Mouse (Mus musculus): ENCODE measurements at regions not wholly inside any gene's neighbourhood (a gene's known extent, or its start where the extent isn't known, plus 50 kb on each side); places are given as distances from the start of the nearest gene placed in this dataset.

GRCm38 (mm10) chr12:70719255-70719654 lies 106.1 kb upstream of the Frmd6 start:
- no peak for DNase-seq

DNA sequence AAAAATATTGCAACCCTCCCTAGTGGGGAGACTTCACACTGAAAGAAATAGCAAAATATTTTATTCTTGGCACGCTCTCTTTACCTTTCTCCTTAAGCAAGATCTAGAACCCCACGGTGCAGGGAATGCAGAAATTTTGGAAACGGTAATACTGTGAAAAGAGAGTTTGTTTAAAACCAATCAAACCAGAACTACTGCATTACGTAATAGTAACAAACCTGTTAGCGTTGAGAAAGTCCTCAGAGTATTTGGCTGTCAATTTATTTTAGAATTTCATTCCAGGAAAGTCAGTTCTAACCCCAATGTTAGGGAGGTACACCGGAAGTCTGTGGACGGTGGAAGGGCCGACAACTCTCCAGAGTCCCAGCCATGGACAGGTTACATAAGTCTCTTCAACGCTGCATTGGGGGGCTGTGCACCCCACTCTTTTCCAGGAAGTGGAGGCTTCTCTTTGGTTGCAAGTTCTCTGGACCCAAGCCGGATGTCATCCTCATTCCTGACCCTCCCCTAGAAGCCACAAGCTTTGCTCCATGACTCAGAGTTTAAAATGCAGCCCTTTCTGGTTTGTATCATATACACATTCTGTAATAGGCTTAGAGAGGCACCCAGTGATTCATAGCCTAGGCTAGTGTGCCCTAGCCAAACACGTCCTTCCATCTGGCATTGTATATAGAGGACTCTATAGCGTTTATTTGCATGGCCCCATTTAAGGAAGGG lies 105.0 kb upstream of the Frmd6 start:
- no peak for DNase-seq

DNA sequence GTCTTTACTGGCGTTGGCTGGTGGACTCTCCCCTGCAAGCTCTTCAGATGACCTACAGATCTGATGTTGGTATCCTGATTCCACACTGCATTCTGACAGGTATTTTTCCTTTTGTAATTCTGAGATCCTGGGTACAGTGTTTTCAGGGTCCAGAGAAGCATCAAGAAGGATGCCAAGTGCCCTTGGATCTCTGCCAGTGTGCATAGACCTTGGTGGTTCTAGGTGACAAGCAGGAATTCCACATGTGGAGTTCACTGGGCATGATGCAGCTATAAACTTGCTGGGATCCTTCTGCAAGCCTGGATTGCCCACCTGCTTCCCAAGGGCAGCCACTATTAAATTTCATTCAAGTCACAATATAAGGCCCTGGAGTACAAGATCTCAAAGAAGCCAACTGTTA lies 100.0 kb upstream of the Frmd6 start:
- no peak for DNase-seq

DNA sequence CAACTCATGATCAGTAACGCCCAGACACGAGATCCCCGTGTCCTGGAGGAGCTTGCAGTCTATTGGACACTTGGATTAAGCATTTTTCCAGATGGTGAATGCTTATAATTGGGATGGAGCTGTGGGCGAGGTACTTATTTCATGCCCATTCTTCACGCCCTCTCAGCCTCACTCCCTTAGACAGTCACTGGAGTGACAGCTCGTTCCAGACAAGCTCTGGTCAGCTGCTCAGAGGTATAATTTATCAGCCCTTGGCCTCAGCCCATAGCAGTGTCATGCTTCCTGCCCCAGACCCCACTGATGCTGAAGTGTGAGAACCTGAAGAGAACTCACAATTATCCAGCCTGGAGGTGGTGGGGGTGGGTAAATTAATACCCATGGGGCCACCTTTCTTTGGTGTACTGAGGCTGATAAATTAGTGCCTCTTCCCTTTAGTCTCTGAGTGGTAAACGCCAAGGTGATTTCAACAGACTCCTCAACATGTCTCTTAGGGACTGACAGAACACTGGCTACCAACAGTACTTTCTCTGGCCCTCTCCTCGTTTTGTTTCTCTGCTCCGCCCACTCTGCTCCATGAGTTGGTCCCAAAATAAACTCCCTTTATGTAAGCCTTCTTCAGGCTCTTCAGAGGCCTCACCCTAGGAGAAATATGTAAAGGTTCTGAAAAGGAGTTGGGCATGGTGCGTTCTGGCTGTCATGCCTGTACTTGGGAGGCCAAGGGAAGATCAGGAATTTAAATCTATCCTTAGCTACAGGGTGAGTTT lies 97.6 kb upstream of the Frmd6 start:
- no peak for DNase-seq

DNA sequence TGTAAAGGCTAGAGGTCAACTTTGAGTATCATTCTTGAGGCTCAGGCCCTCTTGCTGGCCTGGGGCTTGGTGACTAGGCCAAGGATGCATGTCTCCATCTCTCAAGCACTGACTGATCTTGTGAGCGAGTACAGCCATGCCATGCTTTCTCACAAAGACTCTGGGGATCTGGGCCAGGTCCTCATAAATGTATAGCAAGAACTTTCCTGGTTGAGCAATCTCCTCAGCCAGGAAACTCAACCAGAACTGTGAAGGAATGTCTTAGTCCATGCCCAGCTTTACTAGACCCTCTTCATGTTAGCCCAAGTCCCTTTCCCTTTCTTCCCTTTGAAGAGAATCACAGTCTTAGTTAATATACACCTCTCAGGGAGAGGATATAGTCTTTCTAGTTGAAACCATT lies 96.9 kb upstream of the Frmd6 start:
- no peak for DNase-seq

- DNase-seq, result no peak
Observed at GRCm38 (mm10) chr12:70729961-70730360, 95.4 kb upstream of the Frmd6 start.

DNA sequence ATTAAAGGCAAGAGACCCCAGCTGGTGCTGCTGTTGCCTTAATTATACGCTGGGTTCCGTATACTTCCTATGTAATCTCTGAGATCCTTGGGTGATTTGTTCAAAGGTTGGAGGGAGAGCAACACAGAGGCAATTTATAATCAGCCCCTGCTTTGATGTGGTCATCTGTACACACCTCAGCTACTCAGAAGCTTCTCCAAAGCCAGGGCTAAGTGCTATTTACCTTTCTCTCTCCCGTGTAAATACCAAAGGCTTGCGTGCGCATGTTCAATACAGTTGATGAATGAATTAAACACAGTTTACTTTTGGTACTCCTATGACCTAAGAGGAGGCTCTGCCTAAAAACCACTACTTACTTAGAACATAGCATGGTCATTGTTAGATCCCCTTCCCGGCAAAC lies 93.8 kb upstream of the Frmd6 start:
- DNase-seq, result no peak

DNA sequence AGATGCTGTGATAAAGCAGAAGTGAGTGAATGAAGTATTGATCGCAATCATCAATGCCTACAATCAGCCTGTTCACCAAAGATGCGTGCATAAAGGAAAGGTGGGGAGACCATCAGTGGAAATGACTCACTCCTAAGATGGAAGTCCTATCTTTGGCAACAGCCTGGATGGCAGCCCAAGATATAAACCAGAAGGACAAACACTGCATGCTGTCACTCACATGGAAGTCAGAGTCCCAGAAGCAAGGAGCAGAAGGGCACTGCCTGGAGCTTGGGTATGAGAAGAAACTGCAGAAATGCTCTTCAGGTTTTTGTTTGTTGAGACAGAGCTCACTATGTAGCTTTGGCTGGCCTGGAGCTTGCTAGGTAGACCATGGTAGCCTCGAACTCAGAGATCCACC lies 92.7 kb upstream of the Frmd6 start:
- DNase-seq, result no peak

- peak in 1 of 2 experiments; percentile 13 for DNase-seq
Observed at GRCm38 (mm10) chr12:70738554-70738953, 86.8 kb upstream of the Frmd6 start.

DNA sequence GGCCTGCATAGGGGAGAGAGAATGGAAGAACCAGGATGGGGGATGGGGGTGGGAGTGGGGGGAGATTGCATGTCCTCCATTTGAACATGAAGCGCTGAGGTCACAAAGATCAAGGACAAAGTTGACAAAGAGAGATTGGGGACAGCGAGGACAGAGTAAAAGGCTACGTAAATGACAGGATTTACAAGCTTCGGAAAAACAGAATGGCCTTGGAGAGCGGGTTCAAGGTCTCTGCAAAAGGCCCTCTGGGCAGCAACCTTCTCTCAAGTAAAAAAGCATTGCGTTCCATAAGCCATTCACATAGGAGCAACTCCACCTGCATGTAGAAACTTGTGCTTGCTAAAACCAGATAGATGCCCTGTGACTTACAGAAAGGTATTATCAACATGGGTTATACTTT lies 86.0 kb upstream of the Frmd6 start:
- DNase-seq, result no peak

DNA sequence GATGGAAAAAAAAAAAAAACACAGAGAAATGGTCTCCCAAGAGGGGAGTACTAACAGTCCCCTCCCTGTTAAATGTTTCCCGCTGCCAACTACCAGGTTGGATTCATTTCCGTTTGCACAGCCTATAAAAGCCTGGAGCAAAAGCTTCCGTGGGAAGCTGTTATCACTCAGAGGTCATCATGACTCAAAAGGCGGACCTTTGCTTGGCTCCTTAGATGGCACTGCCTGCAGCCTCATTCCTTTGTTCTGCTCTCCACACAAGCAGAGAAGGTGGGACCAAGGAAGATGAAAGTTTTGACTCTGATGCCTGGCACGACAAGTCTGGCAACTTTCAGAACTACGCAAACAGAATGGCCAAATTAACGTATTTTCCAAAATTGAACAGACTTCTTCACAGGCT lies 85.5 kb upstream of the Frmd6 start:
- no peak for DNase-seq

DNA sequence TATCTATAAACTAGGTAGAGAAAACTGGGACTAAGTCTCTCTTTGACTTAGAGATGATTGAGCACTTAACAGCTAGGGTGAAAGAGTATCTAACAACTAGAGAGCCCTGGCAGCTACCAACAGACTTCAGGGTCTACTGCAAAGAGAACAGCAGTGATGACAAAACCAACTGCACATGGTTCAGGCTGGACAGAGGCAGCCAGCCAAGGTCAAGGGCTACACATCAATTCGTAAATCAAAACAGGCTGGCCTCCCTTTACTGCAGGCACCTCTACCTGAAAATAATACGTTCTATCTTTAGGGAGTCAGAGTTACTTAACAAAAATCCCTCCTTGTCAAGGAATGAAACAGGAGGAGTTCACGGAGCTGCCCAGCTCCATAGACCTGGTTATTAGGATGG lies 82.5 kb upstream of the Frmd6 start:
- DNase-seq, result no peak

DNA sequence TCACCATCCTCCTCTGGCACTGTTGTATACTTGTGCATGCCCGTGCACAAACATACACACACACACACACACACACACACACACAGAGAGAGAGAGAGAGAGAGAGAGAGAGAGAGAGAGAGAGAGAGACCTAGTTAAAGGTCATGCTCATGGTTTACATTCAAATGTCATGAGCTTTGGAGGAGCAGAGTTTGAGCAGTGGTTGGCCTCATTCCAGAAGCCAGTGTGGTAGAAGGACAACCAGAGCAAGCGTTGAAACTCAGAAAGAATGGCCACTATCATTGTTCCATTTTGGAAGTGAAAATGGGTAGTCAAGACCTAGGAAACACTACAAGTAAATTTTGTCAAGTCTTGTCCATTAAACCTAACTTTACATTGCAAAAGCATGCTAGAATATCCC lies 79.6 kb upstream of the Frmd6 start:
- DNase-seq, result no peak

DNA sequence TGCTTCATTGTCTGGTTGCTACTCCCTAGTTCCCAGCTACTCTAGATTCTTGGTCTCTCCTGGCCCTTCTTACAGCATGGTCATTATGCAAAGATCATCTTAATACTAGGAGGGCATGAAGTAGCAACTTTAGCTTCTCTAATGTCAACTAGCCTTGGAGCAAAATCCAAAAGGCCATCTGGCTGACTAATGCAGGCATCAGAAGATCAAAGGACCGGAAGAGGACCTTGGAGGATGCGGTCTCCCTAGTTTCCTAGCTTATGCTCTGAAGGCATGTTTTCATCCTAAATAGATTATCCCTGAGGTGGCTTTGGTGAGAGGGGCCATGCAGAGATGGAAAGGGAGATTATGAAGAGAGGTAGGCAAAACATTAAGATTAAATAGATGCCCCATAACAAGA lies 75.7 kb upstream of the Frmd6 start:
- no peak for DNase-seq

- DNase-seq, result no peak
Observed at GRCm38 (mm10) chr12:70750651-70751578, 74.4 kb upstream of the Frmd6 start.

DNA sequence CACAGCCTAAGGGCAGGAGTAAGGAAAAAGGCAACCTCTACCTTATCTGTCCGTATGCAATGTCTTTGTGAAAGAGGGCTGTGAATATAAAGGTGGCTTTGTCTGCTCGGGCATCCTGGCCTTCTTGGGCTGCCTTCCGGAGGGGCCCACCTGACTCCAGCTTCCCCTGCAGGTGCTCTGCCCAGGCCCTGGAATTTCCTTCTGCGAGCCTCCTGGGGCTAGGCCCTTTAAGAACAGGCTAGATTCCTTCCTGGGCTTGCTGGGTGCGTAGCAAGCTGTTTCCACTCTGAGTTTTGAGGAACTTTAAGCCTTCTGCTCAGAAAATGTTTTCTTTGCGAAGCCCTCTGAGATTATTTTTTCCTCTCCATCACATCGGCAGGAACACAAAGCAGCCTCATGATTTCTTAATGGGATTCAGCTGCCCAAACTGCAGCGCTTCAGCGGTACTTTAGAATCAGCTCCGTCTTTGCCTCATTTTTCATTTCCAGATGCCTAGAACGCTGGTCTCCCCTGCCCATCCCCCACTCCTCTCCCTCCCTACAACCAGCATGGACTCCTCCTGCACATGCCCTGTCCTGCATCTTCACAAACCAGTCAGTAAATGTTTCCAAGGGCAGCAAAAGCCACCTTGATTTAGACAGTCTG lies 72.9 kb upstream of the Frmd6 start:
- no peak for DNase-seq

GRCm38 (mm10) chr12:70752911-70753290 lies 72.4 kb upstream of the Frmd6 start:
- no peak for DNase-seq

GRCm38 (mm10) chr12:70753458-70753857 lies 71.9 kb upstream of the Frmd6 start:
- DNase-seq, result no peak

- no peak for DNase-seq
Observed at GRCm38 (mm10) chr12:70758080-70758479, 67.2 kb upstream of the Frmd6 start.

DNA sequence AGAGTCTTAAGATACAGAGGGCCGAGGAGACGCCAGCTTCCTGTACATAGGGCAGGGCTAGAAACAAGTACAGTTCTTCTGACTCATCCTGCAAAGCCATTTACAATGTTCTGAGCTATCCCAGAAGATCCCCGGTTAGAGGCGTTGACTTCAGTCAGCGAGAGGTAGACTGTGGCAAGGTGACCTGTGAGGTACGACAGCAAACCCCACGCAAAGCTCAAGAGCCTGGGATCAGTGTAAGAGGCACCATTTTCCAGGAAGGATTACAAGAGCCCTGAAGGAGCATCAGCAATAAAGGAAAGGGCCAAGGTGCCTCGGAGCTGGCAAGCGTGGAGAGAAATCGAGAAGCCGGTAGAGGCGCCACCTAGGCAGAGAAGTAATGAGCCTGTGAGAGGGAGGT lies 61.8 kb upstream of the Frmd6 start:
- no peak for DNase-seq

DNA sequence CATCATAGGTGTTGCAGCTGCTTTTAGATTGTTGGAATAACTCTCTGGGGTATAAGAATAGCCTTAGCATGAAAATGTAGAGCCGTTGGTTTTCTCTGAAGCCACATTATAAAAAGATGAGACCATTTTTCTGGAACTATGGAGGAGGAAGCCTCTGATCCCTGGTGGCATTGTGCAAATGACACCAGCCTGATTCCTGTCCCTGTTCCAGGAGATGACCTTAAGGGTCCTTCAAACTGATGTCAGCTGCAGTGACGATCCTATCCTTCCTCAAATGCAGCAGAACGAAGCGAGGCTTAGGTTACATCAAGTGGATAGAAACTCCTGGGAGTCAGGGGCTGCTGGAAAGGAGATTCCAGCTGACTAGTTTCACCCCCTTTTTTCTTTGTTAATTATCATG lies 59.0 kb upstream of the Frmd6 start:
- DNase-seq, result no peak

DNA sequence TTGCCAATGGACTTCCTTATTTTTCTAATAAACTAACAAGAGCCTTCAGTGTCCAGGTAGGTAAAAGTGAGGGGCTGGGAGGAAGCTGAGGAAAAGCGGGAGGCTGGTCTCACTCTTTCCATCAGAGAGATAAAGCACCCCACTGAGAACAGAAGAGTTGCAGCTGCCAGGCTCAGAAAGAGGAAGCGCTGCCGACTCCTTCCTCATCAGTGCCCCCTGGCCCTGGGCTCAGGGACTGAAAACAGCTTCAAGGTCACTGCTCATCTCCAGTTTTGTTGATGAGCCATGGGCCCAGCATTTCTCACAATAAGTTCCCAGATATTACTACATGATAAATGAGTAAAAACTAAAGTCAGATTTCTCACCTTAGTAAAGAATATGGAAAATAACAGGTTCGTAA lies 57.4 kb upstream of the Frmd6 start:
- DNase-seq, result peak in 1 of 2 experiments; percentile 30

- DNase-seq, result no peak
Observed at GRCm38 (mm10) chr12:70768745-70769144, 56.6 kb upstream of the Frmd6 start.

All from spleen, adult 18-20 months (tissue).